Mouse (Mus musculus) adrenal gland, adult 2 months (tissue): Measurements from ENCODE around the gene Gm3327. TPM values are rescaled to one million over a fixed set of nuclear protein-coding genes. Genes with fewer than 3 reads are reported as not detected.
"Not testable (repeated sequence)": the region's sequence is repeated elsewhere in the genome, so short reads cannot be mapped to it uniquely, and the experiment has no call there.

ENCODE experiments used
- DNase-seq: peaks from one replicate; pipeline ENCODE4 v3.0.0; 2021
- long read RNA-seq: library from polyadenylated mRNA; stranded (forward); transcript quantifications from one replicate; pipeline ENCODE4 v2.0.0, GENCODE M21; 2021
- polyA plus RNA-seq: library from polyadenylated mRNA; depleted of rRNA; stranded (reverse); fragments of >200 nt; gene quantifications from 2 replicates; pipeline ENCODE4 v1.2.3, GENCODE M21; 2012; rRNA removed
- total RNA-seq, 2 experiments: library from RNA; stranded (reverse); gene quantifications; 2 replicates each; pipeline ENCODE4 v1.2.3; 2021

Gene Gm3327
- not detected for total RNA-seq
- polyA plus RNA-seq: not detected in 2 replicates
- long read RNA-seq: 0 reads

DNA sequence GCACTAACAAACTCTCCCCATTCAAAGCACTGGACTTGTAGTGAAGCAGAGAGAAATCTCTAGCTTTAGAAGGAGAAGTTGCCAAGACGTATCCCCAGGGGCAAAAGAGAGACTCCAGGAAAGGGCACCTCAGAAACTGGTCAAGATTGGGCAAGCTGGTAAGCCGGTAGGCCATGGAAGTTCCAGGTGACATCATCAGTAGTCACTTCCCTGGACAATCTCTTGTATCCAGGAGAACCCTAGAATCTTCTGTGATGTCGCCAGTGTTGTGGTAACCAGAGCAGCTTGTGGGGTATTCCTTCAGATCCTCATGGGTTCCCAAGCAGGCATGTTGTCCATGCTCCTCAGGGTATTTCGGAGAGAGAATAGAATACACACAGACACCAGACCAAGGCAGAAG is at the start of gene Gm3327:
TSS of gene Gm3327 (plus strand) at position 301 of the 400 bp plus-strand sequence.
- DNase-seq: not testable (repeated sequence)

- peak; percentile 1 for DNase-seq
Measured at GRCm38 (mm10) chr14:44077785-44078341, 45.8 kb upstream of the Gm3327 start.

DNA sequence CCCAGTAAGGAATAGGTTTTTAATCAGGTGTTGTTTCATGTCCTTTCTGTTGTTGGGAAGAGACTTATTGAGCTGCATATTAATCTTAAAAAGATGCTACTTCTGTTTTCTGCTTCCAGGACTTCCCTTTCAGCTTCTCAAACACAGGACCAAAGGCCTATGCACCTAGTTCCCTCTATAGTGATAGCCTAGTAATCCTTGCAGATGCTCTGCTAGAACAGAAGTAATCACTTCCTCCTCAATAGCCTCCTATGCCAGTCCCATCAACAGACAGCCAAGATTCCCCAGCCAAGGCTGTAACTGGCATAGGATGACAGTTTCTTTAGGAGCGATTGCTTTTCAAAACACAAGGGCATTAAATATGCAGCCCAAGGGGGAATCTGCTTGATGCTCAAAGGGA is 37.1 kb upstream of the Gm3327 start:
- not testable (repeated sequence) for DNase-seq

DNA sequence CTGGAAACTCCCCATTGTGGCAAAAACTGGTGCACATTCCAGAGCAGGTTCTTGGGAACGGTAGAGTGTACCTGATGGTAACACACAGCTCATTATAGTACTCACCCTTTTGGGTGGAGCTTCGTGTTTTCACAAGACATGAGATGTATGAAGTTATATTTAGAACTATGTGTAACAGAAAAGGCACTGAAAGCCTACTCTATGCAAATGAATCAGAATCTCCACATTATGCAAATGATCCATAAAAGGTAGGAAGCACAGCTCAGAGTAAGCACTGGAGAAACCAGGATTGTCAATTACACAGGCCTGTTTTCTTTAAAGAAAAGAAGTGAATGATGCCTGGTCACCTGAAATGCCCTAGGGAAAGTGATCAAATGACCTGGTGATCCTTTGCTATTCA is 36.1 kb upstream of the Gm3327 start:
- DNase-seq: not testable (repeated sequence)

GRCm38 (mm10) chr14:44091524-44091923 is 32.1 kb upstream of the Gm3327 start:
- DNase-seq: not testable (repeated sequence)

GRCm38 (mm10) chr14:44094445-44094844 is 29.2 kb upstream of the Gm3327 start:
- not testable (repeated sequence) for DNase-seq

- DNase-seq: not testable (repeated sequence)
Measured at GRCm38 (mm10) chr14:44100030-44100429, 23.6 kb upstream of the Gm3327 start.

DNA sequence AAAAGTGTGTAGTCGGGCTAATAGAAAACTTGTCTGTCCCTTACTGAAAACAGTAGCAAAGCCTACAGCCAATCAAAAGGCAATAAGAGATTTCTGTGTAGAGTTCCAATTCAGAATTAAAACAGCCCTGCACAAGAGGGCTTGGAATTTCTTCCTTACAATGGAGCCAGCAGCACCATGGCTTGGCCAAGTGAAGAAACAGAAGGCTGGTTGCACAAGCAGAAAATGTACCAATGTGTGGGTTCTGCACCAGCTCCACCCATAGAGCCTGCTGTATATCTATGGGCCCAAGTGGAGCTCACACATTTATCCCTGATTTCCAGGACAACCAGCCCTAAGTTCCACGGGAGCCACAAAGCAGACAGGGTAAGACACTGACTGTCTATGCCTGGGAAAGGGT is 21.3 kb upstream of the Gm3327 start, which contains the start of gene Ear2:
TSS of gene Ear2 (plus strand) at position 301 of the 400 bp plus-strand sequence.
- DNase-seq: not testable (repeated sequence)

DNA sequence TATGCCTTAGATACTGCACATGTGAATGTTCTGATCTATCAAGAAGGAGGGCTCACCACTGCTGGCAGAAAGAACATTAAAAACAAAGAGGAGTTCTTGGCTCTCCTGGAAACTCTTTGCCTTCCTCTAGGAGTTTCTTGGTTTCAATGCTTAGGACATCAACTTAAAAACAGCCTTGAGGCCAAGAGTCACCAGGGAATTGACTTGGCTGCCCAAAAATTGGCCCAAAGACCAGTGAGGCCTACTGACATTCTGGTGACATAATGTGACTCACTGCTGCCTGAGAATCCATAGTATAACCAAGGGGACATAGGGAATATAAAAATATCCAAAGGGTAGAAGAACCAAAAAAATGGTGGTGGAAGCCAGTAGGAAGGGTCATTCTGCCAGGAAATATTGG is 12.7 kb upstream of the Gm3327 start:
- DNase-seq: no peak

Other genes with a start within 250 kb of the Gm3327 start
- gene Ear1, start 248.3 kb upstream of the Gm3327 start, total RNA-seq: under 1 TPM in 1 of 2 experiments, not detected in 1; 0.66 TPM
- gene Ear1, start 248.3 kb upstream of the Gm3327 start, polyA plus RNA-seq: not detected in 2 replicates
- gene Ear10, start 200.3 kb upstream of the Gm3327 start, total RNA-seq: not detected
- gene Ear10, start 200.3 kb upstream of the Gm3327 start, polyA plus RNA-seq: not detected in 2 replicates
- 1 to 10 TPM; 1.5 to 3.4 TPM for gene Gm8113, start 198.5 kb upstream of the Gm3327 start, total RNA-seq
- gene Gm8113, start 198.5 kb upstream of the Gm3327 start, polyA plus RNA-seq: 0.36 and 0.54 TPM in 2 replicates
- not detected for gene Ang5, start 166.8 kb upstream of the Gm3327 start, total RNA-seq
- gene Ang5, start 166.8 kb upstream of the Gm3327 start, polyA plus RNA-seq: not detected in 2 replicates
- gene Ang6, start 121.6 kb upstream of the Gm3327 start, total RNA-seq: not detected
- gene Ang6, start 121.6 kb upstream of the Gm3327 start, polyA plus RNA-seq: not detected in 2 replicates
- 1 to 10 TPM; 1.7 to 5.1 TPM for gene Ear2, start 21.2 kb upstream of the Gm3327 start, total RNA-seq
- gene Ear2, start 21.2 kb upstream of the Gm3327 start, polyA plus RNA-seq: 7.5 and 8.8 TPM in 2 replicates
- not detected for gene Gm8212, start 73.8 kb downstream of the Gm3327 start, total RNA-seq
- gene Gm8212, start 73.8 kb downstream of the Gm3327 start, polyA plus RNA-seq: not detected in 2 replicates
- not detected for gene 4930503E14Rik, start 89.4 kb downstream of the Gm3327 start, total RNA-seq
- not detected in 2 replicates for gene 4930503E14Rik, start 89.4 kb downstream of the Gm3327 start, polyA plus RNA-seq
- not detected for gene Gm8220, start 161.7 kb downstream of the Gm3327 start, total RNA-seq
- not detected in 2 replicates for gene Gm8220, start 161.7 kb downstream of the Gm3327 start, polyA plus RNA-seq
- gene Gm5930, start 214.7 kb downstream of the Gm3327 start, total RNA-seq: not detected
- gene Gm5930, start 214.7 kb downstream of the Gm3327 start, polyA plus RNA-seq: not detected in 2 replicates
- not detected for gene Gm8229, start 241.5 kb downstream of the Gm3327 start, total RNA-seq
- not detected in 2 replicates for gene Gm8229, start 241.5 kb downstream of the Gm3327 start, polyA plus RNA-seq